Mouse (Mus musculus) hindbrain, embryonic 11.5 days (tissue): ENCODE measurements around the gene Ifi27. TPM values are rescaled to one million over a fixed set of nuclear protein-coding genes. Genes with fewer than 3 reads are reported as not detected.
"Not testable (repeated sequence)": the region's sequence is repeated elsewhere in the genome, so short reads cannot be mapped to it uniquely, and the experiment has no call there.

ENCODE experiments used
- ATAC-seq: fragments of 200-750 bp; cut with Nextera tagmentation; 2 replicates; pipeline ENCODE4 v1.8.0; 2017; ENCODE audit warnings: mild to moderate bottlenecking, moderate TSS enrichment, moderate library complexity; ENCODE audit not compliant: low FRiP score
- DNase-seq: peaks from one replicate; pipeline ENCODE4 v3.0.0-alpha.2; 2015; ENCODE audit warnings: low spot score
- H3K27ac ChIP-seq: fragments of 300-500 bp; sonication (generic); 2 replicates; pipeline ENCODE4 v1.5.1; 2014; ENCODE audit warnings: mild to moderate bottlenecking, low read depth, low read length
- H3K27me3 ChIP-seq: fragments of 300-500 bp; sonication (generic); 2 replicates; pipeline ENCODE4 v1.6.1; 2014; ENCODE audit warnings: mild to moderate bottlenecking, low read length, moderate library complexity, mixed read lengths; ENCODE audit not compliant: control insufficient read depth, insufficient read depth
- H3K36me3 ChIP-seq: fragments of 300-500 bp; sonication (generic); 2 replicates; pipeline ENCODE4 v1.6.1; 2014; ENCODE audit warnings: mild to moderate bottlenecking, low read length, moderate library complexity, mixed read lengths; ENCODE audit not compliant: control insufficient read depth, insufficient read depth
- H3K4me1 ChIP-seq: fragments of 300-500 bp; sonication (generic); replicated peaks from 2 replicates; pipeline ENCODE4 v1.6.1; 2014; ENCODE audit warnings: low read length, mixed read lengths; ENCODE audit not compliant: control insufficient read depth, insufficient read depth
- H3K4me2 ChIP-seq: fragments of 300-500 bp; sonication (generic); replicated peaks from 2 replicates; pipeline ENCODE4 v1.6.1; 2014; ENCODE audit warnings: mild to moderate bottlenecking, low read depth, low read length
- H3K4me3 ChIP-seq: fragments of 300-500 bp; sonication (generic); 2 replicates; pipeline ENCODE4 v1.5.1; 2014; ENCODE audit warnings: low read depth, low read length
- H3K9ac ChIP-seq: fragments of 300-500 bp; sonication (generic); 2 replicates; pipeline ENCODE4 v1.6.1; 2014; ENCODE audit warnings: low read depth, low read length
- H3K9me3 ChIP-seq: fragments of 300-500 bp; sonication (generic); 2 replicates; pipeline ENCODE4 v1.6.1; 2016; ENCODE audit warnings: low read length; ENCODE audit not compliant: control insufficient read depth
- WGBS: fragments of 180-500 bp; shearing (Covaris S2); extraction: QIAGEN DNeasy Blood & Tissue Kit; methylation state at CpG from one replicate; pipeline ENCODE4 v1.1.7; 2014; 5-methylcytosine and 5-hydroxymethylcytosine counted together
- polyA plus RNA-seq: library from polyadenylated mRNA; unstranded; fragments of >200 nt; fragmentation: Nextera tagmentation; extraction: Ambion mirVana; gene quantifications from 2 replicates; pipeline ENCODE4 v1.2.1, GENCODE M21; 2014

Ifi27 gene
- polyA plus RNA-seq, 1 experiment from 2014 or later, result 3.1 TPM

GRCm38 (mm10) chr12:103443524-103443923 lies 9.5 kb downstream of the Ifi27 start, which contains the start of gene Ifi27l2a:
TSS of gene Ifi27l2a (minus strand) at chr12:103443680.
- Histone ChIP-seq H3K27ac (no peak within 1 kb of the TSS), H3K9me3 (no peaks in the 10 kb centered on the region), H3K4me2 (no peak within 1 kb of the TSS), H3K36me3 (no peaks in the 10 kb centered on the region), H3K4me3 (no peak within 1 kb of the TSS), H3K9ac (no peak within 1 kb of the TSS), H3K27me3 (no peaks in the 10 kb centered on the region), H3K4me1 (no peaks in the 10 kb centered on the region)
- 52% methylated on average over 3 of the region's 3 CpGs for WGBS
- ATAC-seq (no peak), DNase-seq (no peak)

DNA sequence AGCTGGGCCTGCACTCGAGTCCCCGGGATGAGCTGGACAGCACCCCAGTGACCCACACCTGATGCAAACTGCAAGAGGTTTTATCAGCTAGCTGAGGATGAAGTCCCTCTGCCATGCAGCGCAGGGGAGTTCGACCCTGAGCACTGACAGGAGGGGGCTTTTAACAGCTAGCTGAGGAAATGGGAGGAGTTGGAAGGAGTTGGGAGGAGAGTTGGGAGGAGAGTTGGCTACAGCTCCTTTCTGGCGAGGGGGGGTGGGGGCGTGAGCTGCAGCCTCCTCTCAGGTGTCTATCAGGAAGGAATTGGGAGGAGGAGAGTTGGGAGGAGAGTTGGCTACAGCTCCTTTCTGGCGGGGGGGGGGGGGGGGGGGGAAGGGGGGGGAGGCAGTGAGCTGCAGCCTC lies 10.2 kb downstream of the Ifi27 start:
- not testable (repeated sequence) for H3K4me1 ChIP-seq, ATAC-seq

GRCm38 (mm10) chr12:103445060-103445459 lies 11.0 kb downstream of the Ifi27 start:
- Histone ChIP-seq H3K9me3 (no peaks in the 10 kb centered on the region), H3K4me3 (no peak overlapping the region), H3K27me3 (no peaks in the 10 kb centered on the region), H3K36me3 (no peaks in the 10 kb centered on the region), H3K27ac (no peak overlapping the region), H3K4me2 (no peak overlapping the region), H3K9ac (no peak overlapping the region), H3K4me1 (no peaks in the 10 kb centered on the region)
- ATAC-seq (no peak), DNase-seq (no peak)
- WGBS, result 78% methylated on average over 3 of the region's 3 CpGs

More for the DNA sequence above, 10.2 kb downstream of the Ifi27 start:
- H3K27me3 ChIP-seq, H3K4me3 ChIP-seq, H3K36me3 ChIP-seq, H3K27ac ChIP-seq, H3K9ac ChIP-seq, H3K9me3 ChIP-seq, H3K4me2 ChIP-seq, DNase-seq: not testable (repeated sequence)
- 50% methylated on average over 6 of the region's 7 CpGs for WGBS

GRCm38 (mm10) chr12:103453361-103453760 lies 19.4 kb downstream of the Ifi27 start:
- Histone ChIP-seq H3K9ac (no peak overlapping the region), H3K27me3 (no peaks in the 10 kb centered on the region), H3K36me3 (no peaks in the 10 kb centered on the region), H3K27ac (no peak overlapping the region), H3K4me1 (no peaks in the 10 kb centered on the region), H3K9me3 (no peaks in the 10 kb centered on the region), H3K4me3 (no peak overlapping the region), H3K4me2 (no peak overlapping the region)
- DNase-seq (no peak), ATAC-seq (no peak)

DNA sequence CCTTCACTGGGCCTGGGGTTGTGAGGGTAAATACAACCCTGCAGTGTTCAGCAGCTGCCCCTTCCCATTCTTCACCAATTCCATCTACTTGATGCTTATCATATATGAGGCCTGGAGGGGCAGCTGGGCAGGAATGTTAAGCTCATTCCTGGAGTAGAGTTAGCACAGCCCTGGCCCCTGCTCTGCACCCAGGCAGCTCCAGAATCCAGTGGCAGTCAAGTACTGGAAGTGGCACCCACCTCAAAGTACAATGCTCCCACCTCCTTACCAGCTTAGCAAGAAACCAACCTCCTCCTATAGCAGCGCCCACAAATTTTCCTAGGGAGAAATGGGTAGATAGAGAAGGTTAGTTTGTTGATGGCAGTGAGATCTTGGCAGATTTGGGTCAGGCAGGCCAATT lies 22.7 kb downstream of the Ifi27 start:
- not testable (repeated sequence) for H3K27me3 ChIP-seq, H3K4me2 ChIP-seq, H3K9ac ChIP-seq, H3K27ac ChIP-seq, H3K9me3 ChIP-seq, H3K4me3 ChIP-seq, ATAC-seq, DNase-seq, H3K36me3 ChIP-seq, H3K4me1 ChIP-seq
- WGBS, result no CpG with 5 or more reads among the region's 1 CpGs

GRCm38 (mm10) chr12:103457140-103457539 lies 23.1 kb downstream of the Ifi27 start, which contains the start of gene Ifi27l2b:
TSS of gene Ifi27l2b (minus strand) at chr12:103457223.
- Histone ChIP-seq H3K9ac (no peak within 1 kb of the TSS), H3K4me3 (no peak within 1 kb of the TSS), H3K27ac (no peak within 1 kb of the TSS), H3K27me3 (no peaks in the 10 kb centered on the region), H3K9me3 (no peaks in the 10 kb centered on the region), H3K36me3 (no peaks in the 10 kb centered on the region), H3K4me1 (no peaks in the 10 kb centered on the region), H3K4me2 (no peak within 1 kb of the TSS)
- DNase-seq (no peak), ATAC-seq (no peak)
- 82% methylated on average over 3 of the region's 3 CpGs for WGBS

DNA sequence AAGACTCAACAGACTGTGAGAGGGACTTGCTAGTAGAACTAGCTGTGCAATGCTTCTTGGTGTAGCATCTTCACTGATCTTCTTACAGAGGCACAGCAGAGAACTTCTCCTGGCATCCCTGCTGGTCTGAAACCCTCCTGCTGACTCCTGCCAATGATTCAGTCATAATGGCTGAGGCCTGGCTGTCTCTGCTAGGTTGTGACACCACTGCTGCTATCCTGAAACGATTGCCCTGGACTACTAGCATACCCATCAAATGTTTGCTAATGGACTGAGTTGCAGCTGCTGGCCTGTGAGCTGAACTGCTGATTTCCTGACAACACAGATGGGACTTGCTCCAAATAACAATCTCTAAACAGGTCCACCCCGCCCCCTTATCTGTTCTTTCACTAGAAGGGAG lies 40.5 kb downstream of the Ifi27 start:
- ATAC-seq (no peak), DNase-seq (no peak)
- no peak overlapping the region for H3K9ac ChIP-seq
- 68% methylated on average over 2 of the region's 2 CpGs for WGBS
- no peak overlapping the region for H3K4me2 ChIP-seq
- no peaks in the 10 kb centered on the region for H3K4me1 ChIP-seq
- H3K9me3 ChIP-seq, result no peaks in the 10 kb centered on the region
- H3K36me3 ChIP-seq, result no peaks in the 10 kb centered on the region
- H3K27ac ChIP-seq, result no peak overlapping the region
- no peak overlapping the region for H3K4me3 ChIP-seq
- no peaks in the 10 kb centered on the region for H3K27me3 ChIP-seq

DNA sequence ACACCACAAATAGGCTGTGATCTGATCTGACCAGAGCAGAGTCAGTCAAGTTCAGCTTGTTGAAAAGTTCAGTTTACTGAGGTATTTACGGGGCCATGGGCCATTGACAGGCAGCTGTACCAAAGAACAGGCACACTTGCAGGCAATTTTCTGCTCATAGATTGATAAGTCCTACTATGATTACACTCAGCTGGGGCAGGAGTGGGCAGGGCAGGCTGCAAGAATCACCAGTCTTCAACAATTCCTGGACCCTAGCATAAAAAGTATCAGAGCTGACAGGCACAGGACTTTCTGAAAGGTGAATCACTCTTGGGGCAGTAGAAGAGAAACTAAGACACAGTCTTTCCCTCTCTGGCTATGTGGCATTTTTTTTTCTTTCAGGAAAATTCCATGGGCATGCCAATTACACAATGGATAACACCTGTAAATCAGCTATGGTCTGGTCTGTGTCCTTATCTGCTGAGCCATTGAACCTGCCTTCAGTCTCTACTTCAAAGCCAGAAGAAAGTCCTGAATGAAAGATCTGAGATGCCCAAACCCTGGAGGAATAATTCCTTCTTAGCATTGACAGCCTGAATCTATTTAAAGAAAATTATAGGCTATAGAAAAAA lies 42.9 kb downstream of the Ifi27 start:
- Histone ChIP-seq H3K4me1 (no peaks in the 10 kb centered on the region), H3K9ac (no peak overlapping the region), H3K4me3 (no peak overlapping the region), H3K27me3 (no peaks in the 10 kb centered on the region), H3K4me2 (no peak overlapping the region), H3K9me3 (no peaks in the 10 kb centered on the region), H3K27ac (no peak overlapping the region), H3K36me3 (no peaks in the 10 kb centered on the region)
- no peak for ATAC-seq
- 81% methylated on average over 1 of the region's 1 CpGs for WGBS
- DNase-seq, result no peak

DNA sequence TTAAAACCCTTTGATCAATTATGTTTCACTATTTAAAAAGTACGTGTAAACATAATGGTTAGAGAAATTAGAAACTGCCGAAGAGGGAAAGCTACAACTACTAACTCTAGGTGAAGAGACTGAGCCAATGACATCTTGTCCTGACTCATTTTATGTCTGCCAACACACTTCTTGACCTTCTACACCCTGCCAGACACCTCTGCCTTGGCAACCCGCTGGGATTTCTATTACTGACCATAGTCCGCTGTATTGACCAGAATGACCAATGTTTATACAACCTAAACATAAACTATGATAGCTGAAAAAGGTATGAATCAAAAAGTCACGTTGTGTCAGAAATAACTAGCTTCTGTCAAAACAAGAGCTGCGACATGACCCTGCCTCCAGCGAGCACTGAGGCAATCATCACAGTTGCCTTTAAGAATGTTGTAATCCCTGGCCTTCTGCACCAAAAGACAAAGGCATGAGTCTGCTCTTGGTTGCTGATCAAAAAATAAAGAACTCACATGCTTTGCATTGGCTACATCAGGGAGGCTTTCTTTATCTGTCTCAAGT lies 43.5 kb downstream of the Ifi27 start:
- DNase-seq, result no peak
- no peak overlapping the region for H3K27ac ChIP-seq
- WGBS, result 78% methylated on average over 7 of the region's 7 CpGs
- no peak overlapping the region for H3K4me2 ChIP-seq
- H3K9ac ChIP-seq, result no peak overlapping the region
- H3K27me3 ChIP-seq, result no peaks in the 10 kb centered on the region
- no peak for ATAC-seq
- no peaks in the 10 kb centered on the region for H3K4me1 ChIP-seq
- H3K36me3 ChIP-seq, result no peaks in the 10 kb centered on the region
- no peak overlapping the region for H3K4me3 ChIP-seq
- no peaks in the 10 kb centered on the region for H3K9me3 ChIP-seq
